Mouse (Mus musculus) T-helper 1 cell (primary cell): ENCODE results near the gene Cdc5l.
"Not testable (repeated sequence)": the region's sequence is repeated elsewhere in the genome, so short reads cannot be mapped to it uniquely, and the experiment has no call there.

ENCODE experiments used
- in situ Hi-C: fragments of 300-600 bp; cut with MboI, MseI; formaldehyde crosslinking; loops from one replicate; pipeline ENCODE4 v1.15.1; 2025; ENCODE audit warnings: high pct_unique_total_duplicates

The Cdc5l gene

DNA sequence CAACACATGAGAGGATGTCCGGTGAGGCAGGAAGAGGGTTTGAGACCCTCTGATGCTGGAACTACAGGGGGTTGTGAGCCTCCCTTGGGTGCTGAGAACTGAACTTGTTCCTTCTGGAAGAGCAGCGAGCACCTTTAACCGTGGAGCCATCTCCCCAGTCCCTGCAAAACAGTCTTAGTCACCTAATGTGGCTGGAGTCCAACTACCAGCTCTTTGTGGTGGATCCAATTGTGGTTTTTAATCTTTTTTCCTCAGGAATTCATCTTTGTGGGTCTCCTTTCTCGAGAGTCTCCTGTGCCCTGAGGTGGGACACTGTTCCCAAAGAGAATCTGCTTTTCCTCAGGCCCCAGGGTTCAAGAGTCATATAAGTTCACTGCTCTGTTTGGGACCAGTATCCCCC is 12.4 kb upstream of the Cdc5l start:
- in situ Hi-C loops: no loop called here

DNA sequence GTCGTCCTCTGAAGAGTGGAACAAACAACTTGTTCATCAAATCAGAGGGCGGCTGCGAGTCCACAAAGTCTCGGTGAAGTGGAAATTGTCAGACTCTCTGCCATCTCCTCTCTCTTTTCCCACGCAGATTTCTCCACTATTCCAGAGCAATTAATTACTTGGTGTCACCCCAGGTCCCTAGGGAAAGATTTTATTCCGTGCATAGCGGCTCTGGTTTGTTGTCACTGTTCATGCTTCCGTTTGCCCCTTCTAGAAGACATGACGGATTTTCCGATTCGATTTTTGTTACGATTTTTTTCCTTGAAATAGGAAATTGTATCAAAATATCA is 689 bp upstream of the Cdc5l start:
- in situ Hi-C loops: no loop called here

DNA sequence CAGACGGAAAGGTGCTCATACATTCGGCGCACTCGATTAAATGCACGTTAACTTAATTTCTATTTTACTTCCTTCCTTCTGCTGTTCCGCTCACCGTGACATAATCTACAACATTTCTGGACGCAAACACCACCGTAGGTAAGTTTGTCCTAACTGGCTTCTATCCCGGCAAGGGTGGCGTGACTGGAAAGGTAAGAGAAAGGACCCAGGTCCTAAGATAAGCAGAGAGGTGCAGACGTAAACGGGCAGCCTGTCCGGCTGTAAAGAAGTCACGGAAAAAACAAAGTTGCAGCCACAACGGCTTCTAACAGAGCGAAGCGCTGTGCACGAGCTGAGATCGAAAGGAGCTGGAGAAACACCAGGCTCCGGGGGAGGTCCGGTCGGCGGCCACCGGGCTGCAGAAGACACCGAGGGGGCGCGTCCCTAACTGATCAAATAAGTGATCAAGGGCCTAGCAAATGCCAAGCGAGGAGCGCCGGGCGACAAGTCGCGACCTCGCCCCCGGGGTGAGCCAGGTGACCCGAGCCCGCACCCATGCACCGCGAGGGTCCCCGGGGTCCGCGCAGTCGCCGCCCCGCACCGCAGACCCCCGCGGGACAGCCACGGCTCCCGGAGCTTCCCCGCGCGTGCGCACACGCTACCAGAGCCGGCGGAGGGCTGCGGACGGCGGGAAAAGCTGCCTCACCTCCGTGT is 685 bp downstream of the Cdc5l start:
- in situ Hi-C loops: no loop called here

DNA sequence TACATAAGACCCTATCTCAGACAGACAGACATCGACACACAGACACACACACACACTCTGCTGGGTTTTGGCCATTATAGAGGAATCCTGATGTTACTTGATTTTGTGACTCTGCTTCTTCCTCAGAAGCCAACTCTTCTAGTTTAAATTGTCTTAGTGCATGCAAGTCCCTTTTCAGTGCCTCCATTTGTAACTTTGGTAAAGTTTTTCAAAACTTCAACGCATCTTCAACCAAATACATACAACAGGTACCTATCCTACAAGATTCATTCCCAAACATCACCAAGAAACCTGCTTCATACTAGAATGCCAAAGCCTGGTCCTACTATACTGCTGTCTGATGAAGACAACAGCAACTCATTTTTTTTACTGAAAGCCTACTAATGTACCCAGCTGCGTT is 1.5 kb downstream of the Cdc5l start:
- in situ Hi-C loops: no loop called here

DNA sequence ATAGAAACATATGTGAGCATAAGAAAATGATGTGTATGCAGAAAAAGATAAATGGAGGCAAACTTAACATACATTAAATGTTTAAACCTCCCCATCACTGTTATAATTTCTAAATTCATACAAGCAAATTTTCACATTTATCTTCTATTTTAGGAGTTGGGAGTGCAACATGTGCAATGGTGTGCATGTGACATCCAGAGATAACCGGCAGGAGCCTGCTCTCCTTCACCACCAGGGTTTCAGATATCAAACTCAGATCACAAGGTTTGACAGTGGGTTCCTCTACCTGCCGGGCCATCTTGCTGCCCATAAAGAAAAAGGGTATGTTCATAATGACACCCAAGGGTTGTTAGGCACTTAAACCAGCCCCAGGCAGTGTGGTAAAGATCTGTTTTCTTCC is 16.1 kb downstream of the Cdc5l start:
- in situ Hi-C loops: no loop called here

DNA sequence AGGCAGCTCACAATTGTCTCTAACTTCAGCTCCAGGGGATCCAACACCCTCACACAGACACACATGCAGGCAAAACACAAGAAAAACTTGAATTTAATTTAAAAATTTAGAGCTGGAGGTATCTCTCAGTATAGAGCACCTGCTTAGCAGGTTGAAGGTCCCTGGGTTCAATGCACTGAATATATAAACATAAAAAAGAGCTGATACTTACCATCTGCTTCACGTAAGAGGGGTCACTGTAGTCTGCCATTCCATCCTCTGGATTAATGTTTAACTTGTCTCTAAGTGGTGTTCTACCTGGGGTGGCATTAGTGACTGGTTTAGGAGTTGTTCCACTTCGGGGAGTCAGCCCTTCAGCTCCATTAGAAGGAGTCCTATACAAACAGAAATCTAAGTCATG is 21.9 kb downstream of the Cdc5l start:
- in situ Hi-C loops: not testable (repeated sequence)

DNA sequence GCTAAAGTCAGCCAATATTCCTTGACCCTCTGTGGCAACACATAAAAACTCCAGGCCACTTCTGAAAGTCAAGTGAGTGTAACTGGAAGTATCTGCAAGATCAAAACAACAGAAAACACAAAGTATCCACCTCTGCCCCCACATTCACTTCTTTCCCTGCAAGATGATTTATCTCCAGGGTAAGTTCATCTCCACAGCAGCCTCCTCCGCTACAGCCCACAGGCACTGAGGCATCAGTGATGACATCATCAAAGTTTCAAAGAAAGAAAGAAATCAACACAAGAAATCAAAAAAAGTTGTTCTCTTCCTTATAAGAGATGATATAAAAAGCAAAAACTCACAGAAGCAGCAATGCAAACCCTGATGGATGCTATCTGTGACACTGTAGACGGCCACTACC is 24.8 kb downstream of the Cdc5l start:
- in situ Hi-C loops: no loop called here

DNA sequence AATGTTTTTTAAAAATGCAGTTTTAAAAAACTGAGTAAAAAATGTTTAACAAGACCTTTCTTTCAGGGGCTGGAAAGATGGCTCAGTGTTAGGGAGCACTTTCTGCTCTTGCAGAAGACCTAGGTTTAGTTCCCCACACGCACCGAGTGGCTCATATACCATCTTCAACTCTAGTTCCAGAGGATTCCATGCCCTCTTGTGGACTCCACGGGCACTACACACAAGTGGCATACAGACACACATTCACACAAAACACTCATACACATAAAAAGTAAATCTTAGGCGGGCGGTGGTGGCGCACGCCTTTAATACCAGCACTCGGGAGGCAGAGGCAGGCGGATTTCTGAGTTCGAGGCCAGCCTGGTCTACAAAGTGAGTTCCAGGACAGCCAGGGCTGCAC is 27.3 kb downstream of the Cdc5l start:
- in situ Hi-C loops: no loop called here

DNA sequence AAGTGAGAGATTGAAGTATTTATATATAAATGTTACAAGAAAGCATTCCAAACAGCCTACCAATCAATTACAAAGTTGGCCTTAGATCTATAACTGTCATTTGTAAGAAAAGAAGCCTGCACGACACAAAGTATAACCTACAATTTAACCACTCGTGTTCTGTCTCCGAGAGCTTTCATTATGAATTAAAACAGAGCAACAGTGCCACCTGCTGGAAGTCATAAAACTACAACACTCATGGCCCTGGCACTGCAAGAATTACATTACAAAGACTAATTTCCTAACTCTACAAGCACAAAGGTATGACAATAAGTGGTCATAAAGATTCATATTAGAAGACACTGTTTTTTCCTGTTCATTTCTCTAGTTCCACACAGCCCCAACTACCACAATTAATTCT is 30.3 kb downstream of the Cdc5l start:
- in situ Hi-C loops: no loop called here

DNA sequence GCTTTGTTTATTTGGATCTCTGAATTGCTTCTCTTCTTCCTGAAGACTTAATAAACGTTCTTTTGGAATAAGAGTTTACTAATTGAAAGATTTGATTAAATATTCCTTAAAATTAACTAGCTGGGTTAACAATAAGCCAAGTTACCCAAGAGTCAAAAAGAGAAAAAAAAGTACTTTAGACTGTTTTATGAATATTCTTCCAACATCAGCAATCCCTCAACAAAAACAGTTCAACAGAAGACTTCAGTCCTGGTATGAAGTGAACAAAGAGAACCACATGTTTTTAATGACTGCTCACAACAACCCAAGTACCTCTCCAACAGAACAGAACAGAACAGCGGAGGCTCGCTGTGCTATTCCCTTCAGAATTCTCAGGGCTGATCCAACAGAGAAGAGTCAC is 30.9 kb downstream of the Cdc5l start:
- in situ Hi-C loops: no loop called here

DNA sequence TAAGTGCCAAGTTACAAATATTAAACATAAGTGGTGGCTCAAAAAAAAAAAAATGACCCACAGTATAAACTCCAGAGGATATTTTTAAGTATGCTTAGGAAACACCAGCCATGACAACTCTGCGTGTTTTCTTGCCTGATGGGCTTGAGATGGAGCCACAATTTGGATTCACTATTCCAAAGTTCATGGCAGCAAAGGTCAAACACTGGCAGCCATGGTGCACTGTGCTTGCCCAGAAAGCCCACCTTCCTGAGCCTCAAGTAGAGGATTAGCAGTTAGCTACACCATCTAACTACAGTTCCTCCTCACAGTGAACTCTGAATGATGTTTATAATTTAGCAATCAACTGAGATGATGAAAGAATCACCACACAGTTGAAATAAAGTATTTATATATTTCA is 31.4 kb downstream of the Cdc5l start:
- in situ Hi-C loops: no loop called here

DNA sequence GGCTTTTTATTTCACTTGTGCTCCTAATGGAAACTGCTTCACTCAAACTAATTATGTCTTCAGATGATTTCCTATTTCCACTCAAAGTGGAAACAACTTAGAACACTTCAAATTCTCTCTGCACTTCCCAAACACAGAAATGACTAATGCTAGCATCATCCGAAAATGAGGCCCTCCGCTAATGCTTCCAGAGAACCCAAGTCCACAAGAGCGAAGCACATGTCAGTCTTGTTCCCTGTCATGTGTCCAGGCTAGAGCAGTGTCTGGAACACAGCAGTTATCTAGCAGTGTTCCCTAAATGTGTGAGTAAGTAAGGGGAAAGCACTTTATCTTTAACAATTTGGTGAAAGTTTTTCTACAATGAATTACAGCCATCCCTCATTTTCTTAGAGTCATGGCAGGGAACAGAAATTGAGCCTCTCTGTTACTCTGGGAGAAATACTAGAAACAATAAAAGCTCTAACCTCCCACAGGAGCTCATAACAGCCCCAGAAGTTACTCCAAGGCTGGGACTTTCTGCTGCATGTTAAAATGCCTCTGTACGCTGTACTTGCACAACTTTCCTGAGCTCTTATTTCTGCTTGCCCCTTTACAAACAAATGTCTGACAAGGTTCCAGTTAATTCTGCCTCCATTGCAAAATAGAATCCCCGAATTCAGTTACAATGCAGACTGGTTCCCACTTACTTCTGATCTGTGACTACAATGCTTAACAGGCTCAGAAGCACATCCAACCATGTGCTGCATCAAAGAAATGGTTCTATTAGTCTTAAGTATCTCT is 32.2 kb downstream of the Cdc5l start:
- in situ Hi-C loops: no loop called here

DNA sequence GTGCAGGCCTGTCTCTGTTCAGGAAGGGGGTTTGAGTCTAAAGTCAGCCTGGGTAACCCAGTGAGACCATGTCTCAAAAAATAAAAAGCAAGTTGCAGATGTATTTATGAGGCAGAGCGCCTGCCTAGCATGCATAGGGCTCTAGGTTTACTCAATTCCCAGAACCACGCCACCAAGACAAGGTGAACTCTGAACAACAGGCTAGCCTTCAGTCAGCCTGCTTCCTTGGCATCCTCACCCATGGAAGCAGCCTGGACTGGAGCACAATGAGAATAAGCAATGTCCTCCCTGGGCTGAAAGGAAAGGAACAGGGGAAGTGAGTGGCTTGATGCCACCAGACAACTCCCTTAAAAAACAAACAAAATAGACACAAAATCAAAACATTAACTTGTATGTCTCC is 35.5 kb downstream of the Cdc5l start:
- in situ Hi-C loops: no loop called here

DNA sequence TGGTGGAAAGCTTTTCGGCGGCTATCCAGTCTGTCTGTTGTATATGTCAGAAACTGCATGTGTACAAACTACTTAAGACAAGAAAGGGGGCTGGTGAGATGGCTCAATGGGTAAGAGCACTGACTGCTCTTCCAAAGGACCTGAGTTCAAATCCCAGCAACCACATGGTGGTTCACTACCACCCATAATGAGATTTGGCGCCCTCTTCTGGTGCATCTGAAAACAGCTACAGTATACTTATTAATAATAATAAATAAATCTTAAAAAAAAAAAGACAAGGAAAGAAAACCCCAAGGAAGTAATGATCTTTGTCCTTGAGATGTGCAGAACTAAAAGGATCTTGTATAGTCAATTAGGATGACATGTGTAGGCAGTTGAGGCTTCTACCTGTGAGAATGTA is 36.0 kb downstream of the Cdc5l start:
- in situ Hi-C loops: no loop called here

DNA sequence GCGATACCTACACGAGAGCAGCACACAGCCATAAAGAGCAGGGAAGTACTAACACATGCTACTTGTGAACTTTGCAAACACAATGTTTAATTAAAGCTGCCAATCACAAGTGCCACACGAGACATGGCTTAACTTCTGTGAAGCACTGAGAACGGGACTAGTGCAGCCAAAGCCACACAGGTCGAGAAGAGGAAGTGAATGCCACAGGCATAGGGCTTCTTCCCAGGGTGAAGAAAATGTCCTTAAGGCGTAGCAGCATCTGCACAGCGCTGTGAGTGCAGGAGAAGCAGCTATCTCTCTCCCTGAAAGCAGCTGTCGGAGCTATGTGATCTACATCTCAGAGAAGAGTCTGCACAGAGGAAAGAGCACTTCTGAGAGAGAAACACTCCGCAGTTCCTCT is 38.9 kb downstream of the Cdc5l start:
- in situ Hi-C loops: no loop called here

DNA sequence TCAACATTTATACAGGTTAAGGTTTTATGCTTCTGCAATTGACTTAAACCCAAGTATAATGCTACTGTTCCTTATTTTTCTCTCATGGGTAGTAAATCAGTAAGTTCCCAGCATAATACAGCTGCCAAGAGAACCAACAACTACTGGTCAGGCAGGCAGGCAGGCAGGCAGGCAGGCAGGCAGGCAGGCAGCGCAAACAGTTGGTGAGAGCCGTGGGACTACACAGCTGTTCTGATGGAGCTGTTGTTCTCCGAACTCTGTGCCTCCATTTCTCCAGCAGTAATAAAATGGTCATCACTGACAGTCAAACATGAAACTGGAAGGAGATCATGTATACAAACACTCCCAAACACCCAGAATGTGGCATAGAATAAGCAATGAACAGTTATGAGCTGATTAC is 39.8 kb downstream of the Cdc5l start:
- in situ Hi-C loops: no loop called here

DNA sequence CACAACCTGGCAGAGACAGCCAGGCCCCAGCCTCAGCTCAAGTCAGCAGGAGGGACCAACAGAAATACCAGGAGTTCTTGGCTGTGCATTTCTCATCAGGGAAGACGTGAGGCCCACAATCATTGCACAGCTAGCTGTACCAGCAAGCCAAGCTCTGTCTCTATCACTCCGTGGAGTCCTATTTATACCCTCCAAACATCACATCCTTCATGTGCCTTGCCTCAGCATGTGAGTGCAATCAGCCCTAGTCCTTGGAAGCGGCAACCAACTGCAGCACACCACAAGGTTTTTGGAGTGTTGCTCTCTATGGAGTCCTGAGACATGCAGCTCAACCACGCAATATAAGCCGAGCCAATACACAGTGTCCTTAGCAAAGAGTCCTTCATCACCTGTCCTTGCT is 43.6 kb downstream of the Cdc5l start:
- in situ Hi-C loops: no loop called here

DNA sequence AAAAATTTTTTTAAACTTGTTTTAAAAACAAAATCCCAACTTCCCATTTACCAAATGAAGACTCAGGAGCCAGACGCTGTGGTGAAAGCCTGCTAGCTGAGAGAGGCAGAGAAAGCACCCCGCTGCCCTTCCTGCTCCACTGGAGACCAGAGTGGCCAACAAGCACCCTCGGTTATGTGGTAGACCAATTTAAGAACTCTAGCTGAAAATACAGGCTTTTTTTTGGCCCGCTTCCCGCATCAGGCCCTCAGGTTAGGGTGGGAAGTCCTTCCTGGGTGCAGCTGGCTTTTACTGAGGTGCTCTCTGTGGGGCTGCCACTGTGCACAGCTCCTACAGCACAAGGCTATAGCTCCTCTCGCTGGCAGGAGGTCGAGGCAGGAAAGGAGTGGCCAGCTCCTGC is 46.6 kb downstream of the Cdc5l start:
- in situ Hi-C loops: no loop called here

DNA sequence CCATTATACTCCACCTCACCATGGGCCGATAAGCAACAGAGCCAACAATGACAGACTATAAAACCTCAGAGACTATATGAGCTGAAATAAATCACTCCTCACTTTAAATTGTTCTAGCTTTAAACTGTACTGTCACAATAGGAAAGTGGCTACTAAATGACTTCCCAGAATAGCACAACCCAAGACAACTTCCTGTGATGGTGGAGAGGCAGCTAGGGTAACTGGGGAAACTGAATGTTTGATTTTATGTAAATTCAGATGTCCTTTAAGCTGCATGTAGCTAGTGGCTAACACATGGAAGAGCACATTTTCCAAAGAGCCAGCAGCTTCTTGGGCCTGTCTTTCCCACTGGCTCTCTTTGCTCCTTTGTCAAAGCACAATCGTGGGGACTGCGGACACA is 50.2 kb downstream of the Cdc5l start:
- in situ Hi-C loops: no loop called here

DNA sequence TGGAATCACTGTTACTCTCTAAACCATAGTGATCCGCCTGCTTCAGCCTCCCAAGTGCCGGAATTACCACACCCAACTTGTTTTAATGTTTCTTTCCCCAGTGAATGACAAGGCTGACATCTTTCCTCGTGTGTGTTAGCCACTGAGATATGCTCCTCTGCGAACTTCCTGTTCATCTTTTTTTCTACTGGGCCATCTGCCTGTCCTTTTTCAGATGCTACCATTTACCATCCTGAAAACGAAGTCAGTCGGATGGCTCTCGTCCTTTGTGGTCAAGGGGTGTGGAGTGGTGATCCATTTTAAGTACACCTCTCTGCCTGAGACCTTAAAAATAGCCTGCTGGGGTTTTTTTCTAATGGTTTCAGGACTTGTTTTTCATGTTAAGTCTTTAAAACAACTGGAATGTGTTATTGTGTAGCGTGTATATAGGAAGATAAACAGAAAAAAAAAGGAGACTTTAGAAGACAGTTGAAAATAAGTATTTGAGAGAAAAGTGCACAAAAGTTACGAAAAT is 54.2 kb downstream of the Cdc5l start:
- in situ Hi-C loops: loop anchor here (10.0 kb wide), 2 partner anchors 305 to 1125 kb away; no protein-coding TSS in a partner anchor

DNA sequence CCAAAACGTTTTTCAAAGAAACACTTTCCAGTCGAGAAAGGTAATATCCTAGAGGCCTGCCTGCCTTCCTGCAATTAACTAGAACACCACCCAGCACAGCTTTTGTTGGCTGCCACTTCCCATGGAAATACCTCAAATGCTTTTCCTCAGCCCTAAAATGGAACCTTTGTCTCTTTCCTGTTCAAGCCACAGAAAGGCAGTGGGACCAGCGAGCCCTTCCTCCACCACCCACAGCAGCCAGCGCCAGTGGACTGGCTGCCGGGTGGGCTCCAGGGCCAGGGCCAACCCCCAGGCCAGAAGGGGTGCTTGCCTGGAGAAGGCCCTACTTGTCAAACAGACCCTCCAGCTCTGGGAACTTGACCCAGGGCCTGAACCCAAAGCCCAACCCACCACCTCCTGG is 56.2 kb downstream of the Cdc5l start:
- in situ Hi-C loops: loop anchor here (10.0 kb wide), 2 partner anchors 303 to 1123 kb away; no protein-coding TSS in a partner anchor

DNA sequence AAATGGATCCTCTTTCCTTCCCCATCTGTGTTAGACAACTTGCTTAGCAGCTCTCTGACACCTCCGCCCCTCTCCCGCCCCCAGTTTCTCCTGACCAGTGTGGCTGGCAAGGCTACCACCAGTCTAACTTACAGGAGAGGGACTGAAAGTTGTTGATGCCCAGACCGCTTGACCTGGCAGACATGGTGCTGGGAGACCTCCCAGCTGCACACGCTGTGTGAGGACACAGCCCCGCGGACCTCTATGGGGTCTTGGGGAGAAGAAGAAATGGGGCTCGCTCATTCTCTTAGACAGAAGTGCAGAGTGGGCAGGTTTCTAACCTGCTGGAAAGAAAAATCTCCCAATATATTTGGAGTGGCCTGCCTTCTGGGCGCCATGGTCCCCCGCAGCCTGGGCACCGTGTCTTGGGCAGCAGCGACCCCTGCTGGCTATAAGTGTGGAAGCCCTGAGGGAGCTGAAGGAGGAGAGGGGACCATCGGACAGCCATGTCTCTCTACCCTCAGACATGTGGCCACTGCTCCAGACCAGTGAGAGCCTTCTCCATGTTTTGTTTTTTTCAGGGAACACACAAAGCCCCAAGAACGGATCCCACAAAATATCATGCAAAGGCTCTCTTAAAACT is 59.4 kb downstream of the Cdc5l start:
- in situ Hi-C loops: loop anchor here (5.0 to 10.0 kb wide), 4 partner anchors 77 to 1119 kb away; no protein-coding TSS in a partner anchor

DNA sequence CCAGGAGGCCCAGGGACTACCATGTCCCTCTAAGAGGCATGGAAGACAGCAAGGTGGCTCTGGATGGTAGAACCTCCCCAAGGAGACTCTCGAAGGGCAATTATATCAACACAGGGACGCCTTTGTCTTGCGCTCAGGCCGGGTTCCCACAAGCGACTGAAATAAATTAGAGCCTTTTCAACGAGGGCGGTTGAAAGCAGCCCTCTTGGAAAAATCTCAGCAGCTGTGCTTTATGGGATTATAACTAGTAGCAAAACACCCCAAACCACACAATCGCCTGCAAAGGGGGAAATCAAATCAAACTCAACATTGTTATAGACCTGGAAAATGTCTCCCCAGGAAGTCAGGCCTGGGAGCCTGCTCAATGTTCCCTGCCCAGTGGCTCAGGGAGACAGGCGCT is 62.5 kb downstream of the Cdc5l start:
- in situ Hi-C loops: loop anchor here (5.0 to 10.0 kb wide), 4 partner anchors 74 to 1116 kb away; no protein-coding TSS in a partner anchor
